Mouse (Mus musculus) liver, adult 2 months (tissue): ENCODE measurements around the gene Grb2. TPM values are rescaled to one million over a fixed set of nuclear protein-coding genes. Genes with fewer than 3 reads are reported as not detected.

Experiments
- DNase-seq: peaks from one replicate; pipeline ENCODE4 v3.0.0-alpha.2; 2011; ENCODE audit warnings: low read depth, low spot score; ENCODE audit errors: extremely low read depth
- H3K27ac ChIP-seq: fragments of 200-500 bp; replicated peaks from 2 replicates; pipeline ENCODE4 v1.5.1; 2012; ENCODE audit warnings: low read depth, mild to moderate bottlenecking, control low read depth, inconsistent platforms, low read length; ENCODE audit not compliant: insufficient read depth
- H3K27me3 ChIP-seq: fragments of 200-500 bp; 2 replicates; pipeline ENCODE4 v1.6.1; 2012; ENCODE audit warnings: mild to moderate bottlenecking, moderate library complexity, low read length, inconsistent platforms; ENCODE audit not compliant: control insufficient read depth, insufficient read depth
- H3K36me3 ChIP-seq: fragments of 200-500 bp; 2 replicates; pipeline ENCODE4 v1.6.1; 2012; ENCODE audit warnings: low read length, inconsistent platforms; ENCODE audit not compliant: control insufficient read depth, insufficient read depth
- H3K4me1 ChIP-seq: fragments of 200-500 bp; 2 replicates; pipeline ENCODE4 v1.6.1; 2011; ENCODE audit warnings: low read length; ENCODE audit not compliant: control insufficient read depth, insufficient read depth
- H3K4me3 ChIP-seq: fragments of 200-500 bp; 2 replicates; pipeline ENCODE4 v1.5.1; 2011; ENCODE audit warnings: low read depth, mild to moderate bottlenecking, control low read depth, low read length, moderate library complexity; ENCODE audit not compliant: insufficient read depth
- H3K79me2 ChIP-seq: fragments of 200-500 bp; 2 replicates; pipeline ENCODE4 v1.6.1; 2012; ENCODE audit warnings: inconsistent platforms, mild to moderate bottlenecking, low read length, moderate library complexity; ENCODE audit not compliant: control insufficient read depth, insufficient read depth
- H3K9ac ChIP-seq: fragments of 200-500 bp; 2 replicates; pipeline ENCODE4 v1.6.1; 2012; ENCODE audit warnings: low read depth, mild to moderate bottlenecking, control low read depth, inconsistent platforms, low read length
- CTCF ChIP-seq: fragments of 200-500 bp; IDR thresholded peaks from 2 replicates; pipeline ENCODE4 v1.5.1; 2011; ENCODE audit warnings: low read depth, low read length, control low read depth
- POLR2A ChIP-seq: fragments of 200-500 bp; IDR thresholded peaks from 2 replicates; pipeline ENCODE4 v1.6.1; 2011; ENCODE audit warnings: low read length, control low read depth; ENCODE audit not compliant: insufficient read depth; ENCODE audit errors: extremely low read depth
- WGBS: fragments of 180-500 bp; shearing (Covaris S2); methylation state at CpG from one replicate; pipeline ENCODE4 v1.1.7; 2018; 5-methylcytosine and 5-hydroxymethylcytosine counted together
- polyA plus RNA-seq: library from polyadenylated mRNA; depleted of rRNA; stranded (reverse); fragments of >200 nt; gene quantifications from 2 replicates; pipeline ENCODE4 v1.2.3, GENCODE M21; 2012
- total RNA-seq: library from RNA; depleted of rRNA; stranded (reverse); fragments of >200 nt; gene quantifications from 2 replicates; pipeline ENCODE4 v1.2.3, GENCODE M21; 2014

The Grb2 gene
- total and polyA plus RNA-seq, 2 experiments: 14.7 to 27.7 TPM

- no peak for DNase-seq
- Histone ChIP-seq H3K4me3 (no peak overlapping the region), H3K27me3 (no peaks in the 10 kb centered on the region), H3K79me2 (peaks cover 38% of the 10 kb centered on the region), H3K9ac (no peak overlapping the region), H3K27ac (no peak overlapping the region), H3K36me3 (no peaks in the 10 kb centered on the region), H3K4me1 (peaks cover 30% of the 10 kb centered on the region)
- WGBS: 97% methylated on average over 3 of the region's 3 CpGs
- TF ChIP-seq CTCF (no peak), POLR2A (no peak)
Observed at GRCm38 (mm10) chr11:115682411-115682810, 26.0 kb downstream of the Grb2 start.

DNA sequence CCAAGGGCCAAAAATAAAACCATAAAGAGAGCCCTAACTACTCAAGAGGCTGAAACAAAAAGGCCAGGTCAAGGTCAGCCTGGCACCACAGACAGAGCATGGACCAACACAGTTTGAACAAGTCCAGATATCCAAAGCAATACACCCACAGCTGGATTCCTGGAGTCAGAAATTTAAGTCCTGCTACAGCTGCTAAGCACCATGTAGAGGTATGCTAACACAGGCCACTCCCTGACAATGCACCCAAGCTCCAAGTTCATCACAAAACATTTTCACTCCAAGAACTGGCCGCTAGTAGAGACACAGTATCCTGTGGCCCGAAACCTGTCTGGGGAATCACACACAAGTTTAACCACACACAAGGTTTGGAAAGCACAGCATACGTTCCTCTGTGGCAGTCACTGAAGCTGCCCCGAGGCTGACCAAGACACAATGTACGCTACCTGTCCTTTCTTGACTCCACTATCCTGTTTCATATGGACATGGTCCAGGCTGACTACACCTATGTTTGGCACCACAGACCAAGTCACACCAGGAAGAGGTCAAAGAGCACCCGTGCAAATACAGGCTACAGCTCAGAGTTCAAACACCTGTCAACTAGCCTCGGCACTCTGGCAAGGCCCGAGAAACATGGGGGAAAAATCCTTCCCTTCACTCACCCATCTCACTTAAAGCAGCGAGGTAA lies 28.7 kb downstream of the Grb2 start:
- H3K4me1 ChIP-seq: peaks cover 28% of the 10 kb centered on the region
- no peaks in the 10 kb centered on the region for H3K27me3 ChIP-seq
- TF ChIP-seq POLR2A (no peak), CTCF (no peak)
- 25% methylated on average over 9 of the region's 9 CpGs for WGBS
- no peaks in the 10 kb centered on the region for H3K36me3 ChIP-seq
- DNase-seq: peak; percentile 97
- no peak overlapping the region; the same call in 1 of the 2 replicates for H3K9ac ChIP-seq
- H3K79me2 ChIP-seq: peaks cover 41% of the 10 kb centered on the region
- peak overlapping the region; percentile 62 for H3K27ac ChIP-seq
- H3K4me3 ChIP-seq: no peak overlapping the region

DNA sequence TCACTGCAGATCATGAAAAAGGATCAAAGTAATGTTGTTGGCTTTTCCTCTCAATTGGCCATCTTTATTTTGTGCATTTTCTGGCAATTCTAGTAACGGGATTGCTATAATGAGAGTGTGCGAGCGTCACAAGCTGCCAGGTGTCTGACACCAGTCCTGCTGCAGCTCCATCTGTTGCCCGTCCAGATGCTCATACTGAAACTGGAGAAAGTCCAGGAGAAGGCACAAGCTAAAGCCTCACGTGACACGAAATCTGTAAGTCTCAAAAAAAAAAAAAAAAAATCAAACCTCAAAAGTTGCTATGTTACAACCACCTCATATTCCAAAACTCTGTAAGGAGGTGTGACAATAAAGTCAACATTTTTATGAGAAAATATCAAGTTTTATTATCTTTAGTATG lies 29.5 kb downstream of the Grb2 start:
- H3K27ac ChIP-seq: no peak overlapping the region

DNA sequence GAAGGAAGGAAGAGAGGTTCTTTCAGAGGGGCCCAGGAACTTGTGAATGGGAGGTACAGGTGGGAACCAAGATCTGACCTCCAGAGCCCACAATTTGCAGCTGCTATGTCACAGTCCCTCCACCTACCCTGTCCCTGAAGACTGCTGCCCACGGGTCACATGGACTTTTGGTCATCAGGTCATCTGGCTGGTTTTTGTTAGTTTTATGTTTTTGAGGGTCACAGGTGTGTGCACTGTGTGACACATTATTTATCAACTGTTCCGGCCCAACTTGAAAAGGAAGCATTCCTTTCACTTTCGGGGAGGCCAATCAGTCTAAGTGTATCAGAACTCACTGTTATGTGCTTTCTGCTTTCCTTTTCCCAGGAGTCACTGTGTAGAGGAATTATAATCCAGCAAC lies 30.9 kb downstream of the Grb2 start:
- DNase-seq: peak; percentile 69
- Histone ChIP-seq H3K4me3 (no peak overlapping the region), H3K27ac (0 out of 2 replicates have a peak overlapping the region, but pooled peaks have one; percentile 15), H3K79me2 (peaks cover 38% of the 10 kb centered on the region), H3K36me3 (no peaks in the 10 kb centered on the region), H3K4me1 (peaks cover 20% of the 10 kb centered on the region), H3K27me3 (no peaks in the 10 kb centered on the region), H3K9ac (no peak overlapping the region)
- 17% methylated on average over 3 of the region's 3 CpGs for WGBS
- no peak for TF ChIP-seq POLR2A
- no peak for TF ChIP-seq CTCF

More for the DNA sequence above, 29.5 kb downstream of the Grb2 start:
- no peak overlapping the region for H3K4me3 ChIP-seq
- peaks cover 43% of the 10 kb centered on the region for H3K79me2 ChIP-seq
- H3K4me1 ChIP-seq: peaks cover 27% of the 10 kb centered on the region
- no peaks in the 10 kb centered on the region for H3K27me3 ChIP-seq
- no peak for TF ChIP-seq CTCF
- TF ChIP-seq POLR2A: no peak
- DNase-seq: no peak
- no peaks in the 10 kb centered on the region for H3K36me3 ChIP-seq
- H3K9ac ChIP-seq: no peak overlapping the region
- 90% methylated on average over 6 of the region's 6 CpGs for WGBS

- Histone ChIP-seq H3K4me3 (no peak overlapping the region), H3K4me1 (peaks cover 20% of the 10 kb centered on the region), H3K27ac (no peak overlapping the region), H3K36me3 (no peaks in the 10 kb centered on the region), H3K79me2 (peaks cover 38% of the 10 kb centered on the region), H3K27me3 (no peaks in the 10 kb centered on the region), H3K9ac (no peak overlapping the region)
- no peak for DNase-seq
- 73% methylated on average over 8 of the region's 8 CpGs for WGBS
- TF ChIP-seq POLR2A: no peak
- TF ChIP-seq CTCF: no peak
Observed at GRCm38 (mm10) chr11:115676738-115677137, 31.7 kb downstream of the Grb2 start.

- WGBS: 85% methylated on average over 9 of the region's 9 CpGs
- Histone ChIP-seq H3K4me1 (peaks cover 18% of the 10 kb centered on the region), H3K27ac (no peak overlapping the region), H3K4me3 (no peak overlapping the region), H3K79me2 (peaks cover 46% of the 10 kb centered on the region), H3K9ac (no peak overlapping the region), H3K36me3 (no peaks in the 10 kb centered on the region), H3K27me3 (no peaks in the 10 kb centered on the region)
- TF ChIP-seq POLR2A (no peak), CTCF (no peak)
- DNase-seq: no peak
Observed at GRCm38 (mm10) chr11:115674235-115674865, 34.0 kb downstream of the Grb2 start.
